ENCODE assay signal across 21 mouse cellular contexts in the genomic region with DNA sequence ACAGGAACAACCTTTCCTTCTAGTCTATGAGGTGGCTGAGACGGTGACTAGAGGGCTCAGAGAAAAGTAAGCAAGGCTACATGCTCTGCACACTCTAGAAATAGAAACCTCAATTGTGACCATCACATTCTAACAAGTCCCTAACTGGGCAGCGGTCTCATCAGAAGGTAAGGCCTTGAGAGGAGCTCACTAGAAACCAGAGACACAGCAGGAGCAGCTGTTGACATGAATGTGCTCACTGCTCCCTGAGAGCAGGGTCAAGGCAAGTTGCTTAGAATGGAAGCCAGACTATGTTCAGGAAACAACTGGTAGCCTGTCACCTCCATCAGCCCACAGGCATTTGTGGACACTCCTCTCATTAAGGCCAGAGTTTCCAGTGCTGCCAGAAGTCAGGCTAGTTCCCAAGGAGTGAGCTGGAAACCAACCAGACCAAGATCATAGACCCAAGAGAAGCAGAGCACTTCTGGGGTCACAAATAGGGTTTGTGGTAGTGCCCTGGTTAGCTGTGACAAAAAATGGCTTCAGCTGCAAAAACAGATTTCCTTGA.
A peak's percentile ranks its signal among the peaks of the same experiment; 100 is the strongest.
DNase-seq lines count a peak whose midpoint lies in the region; ATAC-seq and TF ChIP-seq lines count a peak whose summit lies in the region.
"Had no signal": no experiment of that assay in that cellular context is flagged by ENCODE, and none has a peak within 500 bp of the region (broad histone marks: within the 10 kb centered on the region; RNA-seq: fewer than 3 reads in every experiment).

No protein-coding gene starts in this region.

- ATAC-seq in limb, embryonic 14.5 days (ENCODE audit: low FRiP score, low read depth) = 0 out of 2 replicates have a peak, but pooled peaks have one; percentile 30
- peak; percentile 40 for ATAC-seq in heart, embryonic 11.5 days (replicated peaks; ENCODE audit: insufficient number of reproducible peaks, low FRiP score, low TSS enrichment)
- 0 out of 2 replicates have a peak, but pooled peaks have one; percentile 40 for ATAC-seq in limb, embryonic 15.5 days (ENCODE audit: insufficient number of reproducible peaks, low FRiP score, low TSS enrichment, low read depth)
- no peak for ATAC-seq in cerebellum, adult (ENCODE audit: insufficient number of reproducible peaks, low FRiP score, low TSS enrichment)
- ATAC-seq: CD4-positive, CD25-positive, alpha-beta regulatory T cell, adult 4 months; forebrain, embryonic 15.5 days; intestine, embryonic 16.5 days had no signal

- H3K4me1 ChIP-seq in limb, embryonic 14.5 days (ENCODE audit: control insufficient read depth, insufficient read depth, low read length) = peaks cover 8% of the 10 kb centered on the region
- peaks cover 33% of the 10 kb centered on the region for H3K4me1 ChIP-seq in limb, embryonic 10.5 days
- peaks cover 34% of the 10 kb centered on the region for H3K4me1 ChIP-seq in heart, embryonic 11.5 days (ENCODE audit: control insufficient read depth, insufficient read depth, low read length)
- peaks cover 5% of the 10 kb centered on the region for H3K4me1 ChIP-seq in limb, embryonic 15.5 days
- H3K4me1 ChIP-seq: megakaryocyte, embryonic 14.5 days; stomach, embryonic 15.5 days had no signal

- no peaks in the 10 kb centered on the region for H3K36me3 ChIP-seq in limb, embryonic 14.5 days (ENCODE audit: control insufficient read depth, insufficient read depth, low read length)
- no peaks in the 10 kb centered on the region for H3K36me3 ChIP-seq in limb, embryonic 10.5 days
- no peaks in the 10 kb centered on the region for H3K36me3 ChIP-seq in heart, embryonic 11.5 days (ENCODE audit: control insufficient read depth, insufficient read depth, low read length)
- no peaks in the 10 kb centered on the region for H3K36me3 ChIP-seq in limb, embryonic 15.5 days
- H3K36me3 ChIP-seq: embryonic facial prominence, embryonic 10.5 days; forebrain, embryonic 15.5 days; G1E; limb, embryonic 12.5 days; stomach, embryonic 15.5 days had no signal

- H3K4me2 ChIP-seq in limb, embryonic 14.5 days (replicated peaks; ENCODE audit: low read depth, low read length, severe bottlenecking) = no peak overlapping the region
- H3K4me2 ChIP-seq in heart, embryonic 11.5 days = 0 out of 2 replicates have a peak overlapping the region, but pooled peaks have one; percentile 2
- H3K4me2 ChIP-seq in limb, embryonic 15.5 days = no peak overlapping the region
- H3K4me2 ChIP-seq: forebrain, embryonic 15.5 days; hindbrain, embryonic 14.5 days; limb, embryonic 12.5 days; stomach, embryonic 15.5 days had no signal

- DNase-seq in limb, embryonic 14.5 days (ENCODE audit: low spot score) = no peak
- no peak for DNase-seq in limb, embryonic 10.5 days (ENCODE audit: low spot score)
- no peak for DNase-seq in ovary, postnatal 14 days (ENCODE audit: low spot score)
- DNase-seq in left cerebral cortex, postnatal 36 days (ENCODE audit: low spot score in 2 of 2) = no peak
- DNase-seq: adrenal gland, adult 8-10 months; cerebellum, adult 11-12 months; cerebellum, postnatal 36 days; thymus, adult 2 months had no signal

- H3K4me3 ChIP-seq in limb, embryonic 14.5 days (replicated peaks; ENCODE audit: low read length) = no peak overlapping the region
- no peak overlapping the region for H3K4me3 ChIP-seq in limb, embryonic 10.5 days
- no peak overlapping the region for H3K4me3 ChIP-seq in heart, embryonic 11.5 days (ENCODE audit: low read depth, low read length)
- H3K4me3 ChIP-seq in limb, embryonic 15.5 days = no peak overlapping the region
- H3K4me3 ChIP-seq: embryonic facial prominence, embryonic 10.5 days; erythroblast, embryonic 14.5 days; forebrain, embryonic 15.5 days; limb, embryonic 12.5 days; megakaryocyte, embryonic 14.5 days; stomach, embryonic 15.5 days had no signal

- H3K9ac ChIP-seq in limb, embryonic 14.5 days (ENCODE audit: low read depth, low read length, severe bottlenecking) = no peak overlapping the region
- H3K9ac ChIP-seq in heart, embryonic 11.5 days (ENCODE audit: low read depth, low read length) = no peak overlapping the region
- no peak overlapping the region for H3K9ac ChIP-seq in limb, embryonic 15.5 days
- H3K9ac ChIP-seq: forebrain, embryonic 15.5 days; hindbrain, embryonic 14.5 days; limb, embryonic 12.5 days; stomach, embryonic 15.5 days had no signal

- H3K9me3 ChIP-seq in limb, embryonic 14.5 days (ENCODE audit: control insufficient read depth, low read length) = no peaks in the 10 kb centered on the region
- H3K9me3 ChIP-seq in limb, embryonic 10.5 days (replicated peaks) = no peaks in the 10 kb centered on the region
- no peaks in the 10 kb centered on the region for H3K9me3 ChIP-seq in heart, embryonic 11.5 days (replicated peaks; ENCODE audit: control insufficient read depth, low read length)
- H3K9me3 ChIP-seq in limb, embryonic 15.5 days = no peaks in the 10 kb centered on the region
- H3K9me3 ChIP-seq: embryonic facial prominence, embryonic 10.5 days; forebrain, embryonic 15.5 days; limb, embryonic 12.5 days; megakaryocyte, embryonic 14.5 days; stomach, embryonic 15.5 days had no signal

- no peak overlapping the region for H3K27ac ChIP-seq in limb, embryonic 14.5 days (replicated peaks; ENCODE audit: low read depth, low read length)
- H3K27ac ChIP-seq in limb, embryonic 10.5 days = no peak overlapping the region
- H3K27ac ChIP-seq in heart, embryonic 11.5 days (ENCODE audit: low read depth, low read length) = peak overlapping the region; percentile 76
- no peak overlapping the region for H3K27ac ChIP-seq in limb, embryonic 15.5 days
- H3K27ac ChIP-seq: embryonic facial prominence, embryonic 10.5 days; forebrain, embryonic 15.5 days; hindbrain, embryonic 14.5 days; limb, embryonic 12.5 days; stomach, embryonic 15.5 days had no signal

- 85% methylated on average over 2 of the region's 2 CpGs for WGBS in limb, embryonic 14.5 days
- WGBS in limb, embryonic 10.5 days = 84% methylated on average over 2 of the region's 2 CpGs
- WGBS in heart, embryonic 11.5 days (ENCODE audit: insufficient replicate concordance) = 61% methylated on average over 2 of the region's 2 CpGs
- 91% methylated on average over 2 of the region's 2 CpGs for WGBS in limb, embryonic 15.5 days

- intact Hi-C loops in left cerebral cortex, postnatal 36 days (cut with DNase I) = no loop called here

- no peaks in the 10 kb centered on the region for H3K27me3 ChIP-seq in limb, embryonic 14.5 days (ENCODE audit: control insufficient read depth, insufficient read depth, low read length)
- H3K27me3 ChIP-seq in limb, embryonic 10.5 days (ENCODE audit: low read depth, poor library complexity, severe bottlenecking) = no peaks in the 10 kb centered on the region
- no peaks in the 10 kb centered on the region for H3K27me3 ChIP-seq in heart, embryonic 11.5 days (ENCODE audit: control insufficient read depth, insufficient read depth, low read length)
- H3K27me3 ChIP-seq in limb, embryonic 15.5 days = no peaks in the 10 kb centered on the region
- H3K27me3 ChIP-seq: forebrain, embryonic 15.5 days; limb, embryonic 12.5 days; stomach, embryonic 15.5 days had no signal

- TF ChIP-seq POLR2A in limb, embryonic 14.5 days (IDR thresholded peaks at IDR 0.05; ENCODE audit: borderline replicate concordance, extremely low read depth, insufficient read depth, insufficient read length) = no peak
